Mouse (Mus musculus): ENCODE data around the gene Vstm4. TPM values are rescaled to one million over a fixed set of nuclear protein-coding genes. Genes with fewer than 3 reads are reported as not detected.

The Vstm4 gene
- polyA plus RNA-seq, 1 experiment, result not detected

DNA sequence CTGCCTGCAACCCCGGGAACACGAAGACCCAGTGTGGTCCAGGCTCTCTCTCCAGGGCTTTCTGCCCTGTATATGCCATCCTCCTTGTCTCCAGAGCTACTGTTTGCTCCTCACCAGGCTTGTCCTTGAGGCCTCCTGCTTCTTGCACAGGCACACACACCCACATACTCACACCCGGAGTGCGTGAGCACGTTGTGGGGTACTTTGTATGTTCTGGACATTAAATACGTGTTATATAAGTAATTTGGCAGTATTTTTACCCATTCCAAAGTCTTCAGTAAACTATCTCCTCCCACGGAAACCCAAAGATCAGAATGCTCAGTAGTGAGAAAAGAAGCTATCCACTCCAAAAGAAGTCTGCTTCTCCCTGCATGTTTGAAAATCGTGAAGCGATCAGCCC lies 67.3 kb downstream of the Vstm4 start:
- H3K4me3 ChIP-seq (ENCODE audit: insufficient read depth, low read length), result no peak overlapping the region
- no peaks in the 10 kb centered on the region for H3K4me1 ChIP-seq (ENCODE audit: control insufficient read depth, insufficient read depth, low read length)
- TF ChIP-seq CTCF (IDR thresholded peaks at IDR 0.05; ENCODE audit: low read depth, low read length) (no peak), POLR2A (IDR thresholded peaks at IDR 0.05; ENCODE audit: borderline replicate concordance, low read depth, low read length) (no peak)
- H3K27ac ChIP-seq (ENCODE audit: insufficient read depth, low read depth, low read length), result no peak overlapping the region

DNA sequence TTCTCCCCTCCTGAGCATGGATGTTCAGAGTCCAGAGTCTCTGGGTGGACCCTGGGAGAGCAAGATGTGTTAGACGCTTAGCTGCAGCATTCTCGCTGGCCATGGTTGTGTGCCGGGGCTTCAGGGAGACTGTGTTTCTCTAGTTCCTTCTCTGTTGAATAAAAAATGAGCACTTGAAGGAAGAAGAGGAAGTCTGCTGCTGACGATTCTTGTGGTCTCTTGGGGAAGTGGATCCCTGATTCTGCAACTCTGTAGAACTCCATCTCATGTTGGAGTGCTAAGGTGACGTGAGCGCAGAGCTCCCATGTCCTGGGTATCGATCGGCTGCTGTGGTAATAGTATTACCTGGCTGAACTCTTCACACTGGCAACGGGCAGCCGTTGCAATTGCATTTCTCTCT lies 75.2 kb downstream of the Vstm4 start:
- Histone ChIP-seq H3K4me3 (ENCODE audit: insufficient read depth, low read length) (peak overlapping the region; percentile 13; the same call in 1 of the 2 replicates), H3K27ac (ENCODE audit: insufficient read depth, low read depth, low read length) (0 out of 2 replicates have a peak overlapping the region, but pooled peaks have one; percentile 25), H3K4me1 (ENCODE audit: control insufficient read depth, insufficient read depth, low read length) (peaks cover 15% of the 10 kb centered on the region)
- TF ChIP-seq POLR2A (IDR thresholded peaks at IDR 0.05; ENCODE audit: borderline replicate concordance, low read depth, low read length) (no peak), CTCF (IDR thresholded peaks at IDR 0.05; ENCODE audit: low read depth, low read length) (no peak)

DNA sequence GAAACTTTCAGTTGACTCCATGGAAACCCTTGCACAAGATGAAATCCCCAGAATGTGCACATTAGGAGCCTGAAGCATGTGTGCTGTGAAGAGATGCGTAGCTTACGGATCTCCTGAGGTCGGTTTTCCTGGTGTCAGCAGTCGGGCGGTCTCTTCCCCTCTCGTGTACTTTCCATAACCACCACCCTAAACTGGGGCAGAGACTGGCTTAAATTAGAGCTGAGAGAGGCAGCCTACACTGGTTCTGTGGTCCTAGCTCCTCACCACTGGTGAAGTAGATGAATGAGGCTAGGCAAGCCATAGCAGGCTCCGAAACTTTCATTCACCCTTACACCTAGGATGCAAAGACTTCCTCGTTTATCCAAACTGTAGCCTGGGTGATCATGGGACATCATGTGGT lies 75.7 kb downstream of the Vstm4 start:
- peak overlapping the region; percentile 13; the same call in 1 of the 2 replicates for H3K4me3 ChIP-seq (ENCODE audit: insufficient read depth, low read length)
- H3K27ac ChIP-seq (ENCODE audit: insufficient read depth, low read depth, low read length), result no peak overlapping the region
- H3K4me1 ChIP-seq (ENCODE audit: control insufficient read depth, insufficient read depth, low read length), result peaks cover 15% of the 10 kb centered on the region
- TF ChIP-seq POLR2A (IDR thresholded peaks at IDR 0.05; ENCODE audit: borderline replicate concordance, low read depth, low read length) (no peak), CTCF (IDR thresholded peaks at IDR 0.05; ENCODE audit: low read depth, low read length) (no peak)

DNA sequence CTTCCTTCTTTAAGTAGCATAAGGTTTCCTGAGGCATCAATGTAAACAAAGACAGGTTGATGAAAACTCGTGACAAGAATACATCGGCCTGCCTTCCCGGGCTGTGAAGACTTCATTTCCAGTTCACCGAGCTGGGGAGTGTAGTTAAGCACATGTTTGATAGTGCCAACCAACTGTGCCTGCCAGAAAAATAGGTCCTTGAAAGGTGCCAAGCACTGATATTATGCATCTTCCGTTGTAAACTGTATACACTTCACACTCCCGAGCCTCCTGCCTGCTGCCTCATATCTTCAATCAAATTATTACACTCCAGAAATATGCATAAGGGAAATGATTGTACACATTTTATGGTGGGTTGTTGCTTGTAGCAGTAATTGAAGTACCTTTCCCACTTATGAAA lies 77.5 kb downstream of the Vstm4 start:
- Histone ChIP-seq H3K4me3 (ENCODE audit: insufficient read depth, low read length) (no peak overlapping the region), H3K27ac (ENCODE audit: insufficient read depth, low read depth, low read length) (no peak overlapping the region), H3K4me1 (ENCODE audit: control insufficient read depth, insufficient read depth, low read length) (peaks cover 15% of the 10 kb centered on the region)
- TF ChIP-seq POLR2A (IDR thresholded peaks at IDR 0.05; ENCODE audit: borderline replicate concordance, low read depth, low read length), result no peak
- TF ChIP-seq CTCF (IDR thresholded peaks at IDR 0.05; ENCODE audit: low read depth, low read length), result no peak

GRCm38 (mm10) chr14:32939217-32939616 lies 82.7 kb downstream of the Vstm4 start:
- TF ChIP-seq POLR2A (IDR thresholded peaks at IDR 0.05; ENCODE audit: borderline replicate concordance, low read depth, low read length), result no peak
- H3K27ac ChIP-seq (ENCODE audit: insufficient read depth, low read depth, low read length), result no peak overlapping the region
- H3K4me3 ChIP-seq (ENCODE audit: insufficient read depth, low read length), result no peak overlapping the region
- no peaks in the 10 kb centered on the region for H3K4me1 ChIP-seq (ENCODE audit: control insufficient read depth, insufficient read depth, low read length)

- Histone ChIP-seq H3K4me3 (ENCODE audit: insufficient read depth, low read length) (no peak overlapping the region), H3K27ac (ENCODE audit: insufficient read depth, low read depth, low read length) (no peak overlapping the region), H3K4me1 (ENCODE audit: control insufficient read depth, insufficient read depth, low read length) (no peaks in the 10 kb centered on the region)
- TF ChIP-seq POLR2A (IDR thresholded peaks at IDR 0.05; ENCODE audit: borderline replicate concordance, low read depth, low read length) (no peak), CTCF (IDR thresholded peaks at IDR 0.05; ENCODE audit: low read depth, low read length) (no peak)
Observed at GRCm38 (mm10) chr14:32947512-32947911, 91.0 kb downstream of the Vstm4 start.

DNA sequence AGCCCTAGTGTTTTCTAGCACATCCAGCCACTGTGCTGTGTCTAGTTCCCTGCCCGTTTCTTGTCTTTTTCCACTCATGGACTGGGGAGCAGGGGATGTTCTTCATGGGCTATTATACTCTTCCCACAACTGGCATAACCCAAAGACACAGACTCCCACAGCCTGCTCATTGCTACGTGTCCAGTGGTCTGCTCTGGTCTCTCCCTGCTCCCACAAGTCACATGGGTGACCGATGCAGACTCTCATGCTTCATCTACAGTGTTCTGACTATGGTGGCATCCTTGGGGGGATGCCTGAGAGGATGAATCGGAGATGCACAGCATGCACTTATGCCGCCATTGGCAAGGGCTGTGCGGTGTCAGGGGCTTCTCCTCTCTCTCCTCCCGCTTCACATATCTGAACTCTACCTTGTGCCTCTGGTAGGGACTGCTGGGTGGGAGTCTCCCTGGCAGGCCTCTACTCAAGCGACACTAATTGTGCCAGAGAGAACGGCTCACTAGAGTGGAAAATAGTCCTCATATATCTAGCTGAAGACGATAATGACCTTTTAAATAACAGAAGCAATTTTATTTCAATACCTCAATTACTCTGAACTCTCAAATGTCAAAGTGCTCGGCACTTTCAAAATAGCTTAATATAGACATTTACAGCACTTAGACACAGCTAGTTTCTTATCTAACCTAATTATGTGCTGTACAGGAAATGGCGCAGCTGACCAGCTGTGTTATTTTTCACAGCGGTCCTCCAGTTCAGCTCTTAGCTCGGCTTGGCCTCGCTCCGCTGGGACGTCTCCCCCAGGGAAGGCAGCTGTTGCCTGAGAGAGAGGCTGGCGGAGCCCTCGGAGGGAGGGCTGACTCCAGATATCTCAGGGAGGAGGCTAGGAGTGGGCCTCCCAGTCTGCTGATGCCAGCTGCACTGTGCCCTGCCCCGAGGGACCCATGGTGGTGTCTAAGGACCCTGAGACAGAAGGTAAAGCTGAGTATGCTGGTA lies 94.1 kb downstream of the Vstm4 start:
- Histone ChIP-seq H3K4me3 (ENCODE audit: insufficient read depth, low read length) (no peak overlapping the region), H3K4me1 (ENCODE audit: control insufficient read depth, insufficient read depth, low read length) (no peaks in the 10 kb centered on the region)

DNA sequence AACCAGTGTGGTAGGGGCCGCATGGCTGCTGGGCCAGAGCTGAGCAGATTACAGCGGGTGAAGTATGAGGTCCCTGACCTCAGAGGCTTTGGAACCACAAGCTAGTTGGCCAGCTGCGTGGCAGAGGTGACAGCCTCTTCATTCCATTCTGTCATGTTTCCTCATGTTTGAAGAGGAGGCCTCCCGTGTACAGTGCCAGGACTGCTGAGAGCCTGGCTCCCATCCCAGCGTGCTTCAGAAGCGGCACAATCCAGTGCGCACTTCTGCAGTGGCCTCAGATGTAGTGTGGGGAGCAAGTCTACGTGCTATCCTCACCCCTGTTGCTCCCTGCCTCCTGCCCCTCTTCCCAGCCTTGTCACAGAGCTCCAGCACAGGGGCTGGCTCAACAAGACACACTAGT lies 99.9 kb downstream of the Vstm4 start:
- no peak overlapping the region for H3K4me3 ChIP-seq (ENCODE audit: insufficient read depth, low read length)
- H3K27ac ChIP-seq (ENCODE audit: insufficient read depth, low read depth, low read length), result no peak overlapping the region
- H3K4me1 ChIP-seq (ENCODE audit: control insufficient read depth, insufficient read depth, low read length), result no peaks in the 10 kb centered on the region
- no peak for TF ChIP-seq POLR2A (IDR thresholded peaks at IDR 0.05; ENCODE audit: borderline replicate concordance, low read depth, low read length)
- TF ChIP-seq CTCF (IDR thresholded peaks at IDR 0.05; ENCODE audit: low read depth, low read length), result no peak

More for the DNA sequence above, 94.1 kb downstream of the Vstm4 start:
- TF ChIP-seq CTCF (IDR thresholded peaks at IDR 0.05; ENCODE audit: low read depth, low read length), result no peak
- no peak for TF ChIP-seq POLR2A (IDR thresholded peaks at IDR 0.05; ENCODE audit: borderline replicate concordance, low read depth, low read length)
- H3K27ac ChIP-seq (ENCODE audit: insufficient read depth, low read depth, low read length), result no peak overlapping the region

GRCm38 (mm10) chr14:32958671-32959070 lies 102.1 kb downstream of the Vstm4 start:
- H3K4me1 ChIP-seq (ENCODE audit: control insufficient read depth, insufficient read depth, low read length), result no peaks in the 10 kb centered on the region
- no peak overlapping the region for H3K27ac ChIP-seq (ENCODE audit: insufficient read depth, low read depth, low read length)
- TF ChIP-seq POLR2A (IDR thresholded peaks at IDR 0.05; ENCODE audit: borderline replicate concordance, low read depth, low read length), result no peak
- no peak for TF ChIP-seq CTCF (IDR thresholded peaks at IDR 0.05; ENCODE audit: low read depth, low read length)
- H3K4me3 ChIP-seq (ENCODE audit: insufficient read depth, low read length), result no peak overlapping the region

DNA sequence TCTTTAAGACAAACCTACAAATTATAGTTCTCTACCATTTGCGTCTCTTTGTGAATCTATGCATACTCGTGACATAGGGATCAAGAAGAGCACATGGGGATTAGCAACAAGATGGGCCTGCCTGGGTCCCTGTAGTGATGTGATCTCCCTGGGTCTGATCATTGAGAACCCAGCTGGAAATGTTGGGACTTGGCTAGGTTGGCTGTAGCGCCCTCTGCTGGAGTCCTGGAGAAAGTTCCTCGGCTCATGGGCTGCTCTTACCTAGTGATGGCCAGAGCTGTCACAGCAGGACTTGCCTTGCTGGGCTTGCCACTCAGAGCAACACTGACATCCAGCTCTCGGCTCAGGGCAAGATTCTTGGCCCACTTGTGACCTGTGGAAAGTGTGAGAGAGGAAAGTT lies 103.9 kb downstream of the Vstm4 start:
- H3K4me3 ChIP-seq (ENCODE audit: insufficient read depth, low read length), result no peak overlapping the region
- TF ChIP-seq POLR2A (IDR thresholded peaks at IDR 0.05; ENCODE audit: borderline replicate concordance, low read depth, low read length), result no peak
- peak; percentile 84 for TF ChIP-seq CTCF (IDR thresholded peaks at IDR 0.05; ENCODE audit: low read depth, low read length)
- H3K27ac ChIP-seq (ENCODE audit: insufficient read depth, low read depth, low read length), result no peak overlapping the region
- H3K4me1 ChIP-seq (ENCODE audit: control insufficient read depth, insufficient read depth, low read length), result no peaks in the 10 kb centered on the region
